Mouse (Mus musculus) limb, embryonic 15.5 days (tissue): ENCODE measurements around the gene Mccc1. TPM values are rescaled to one million over a fixed set of nuclear protein-coding genes. Genes with fewer than 3 reads are reported as not detected.

Experiments
- ATAC-seq: fragments of 200-750 bp; cut with Nextera tagmentation; 2 replicates; pipeline ENCODE4 v1.8.0; 2017; ENCODE audit warnings: low read depth, moderate TSS enrichment; ENCODE audit not compliant: insufficient number of reproducible peaks, low FRiP score, low TSS enrichment
- H3K27ac ChIP-seq: fragments of 300-500 bp; sonication (generic); 2 replicates; pipeline ENCODE4 v1.5.1; 2015; ENCODE audit warnings: moderate library complexity, mild to moderate bottlenecking, inconsistent platforms
- H3K27me3 ChIP-seq: fragments of 300-500 bp; sonication (generic); 2 replicates; pipeline ENCODE4 v1.6.1; 2015; ENCODE audit warnings: inconsistent platforms
- H3K36me3 ChIP-seq: fragments of 300-500 bp; sonication (generic); 2 replicates; pipeline ENCODE4 v1.6.1; 2015; ENCODE audit warnings: inconsistent platforms
- H3K4me1 ChIP-seq: fragments of 300-500 bp; sonication (generic); 2 replicates; pipeline ENCODE4 v1.6.1; 2015; ENCODE audit warnings: inconsistent platforms
- H3K4me2 ChIP-seq: fragments of 300-500 bp; sonication (generic); 2 replicates; pipeline ENCODE4 v1.6.1; 2015; ENCODE audit warnings: mild to moderate bottlenecking, inconsistent platforms
- H3K4me3 ChIP-seq: fragments of 300-500 bp; sonication (generic); 2 replicates; pipeline ENCODE4 v1.5.1; 2015; ENCODE audit warnings: mild to moderate bottlenecking, inconsistent platforms
- H3K9ac ChIP-seq: fragments of 300-500 bp; sonication (generic); 2 replicates; pipeline ENCODE4 v1.6.1; 2015; ENCODE audit warnings: inconsistent platforms
- H3K9me3 ChIP-seq: fragments of 300-500 bp; sonication (generic); 2 replicates; pipeline ENCODE4 v1.6.1; 2016; ENCODE audit warnings: inconsistent platforms
- WGBS: fragments of 180-500 bp; shearing (Covaris S2); methylation state at CpG from one replicate; pipeline ENCODE4 v1.1.7; 2015; 5-methylcytosine and 5-hydroxymethylcytosine counted together
- polyA plus RNA-seq: library from polyadenylated mRNA; unstranded; fragments of >200 nt; fragmentation: Nextera tagmentation; extraction: Ambion mirVana; gene quantifications from 2 replicates; pipeline ENCODE4 v1.2.1, GENCODE M21; 2015

Mccc1 gene
- polyA plus RNA-seq, result 32.7 and 34.5 TPM in 2 replicates

- Histone ChIP-seq H3K27me3 (no peaks in the 10 kb centered on the region), H3K9ac (peak within 1 kb of the TSS; percentile 76), H3K27ac (peak within 1 kb of the TSS; percentile 95), H3K4me3 (peak within 1 kb of the TSS; percentile 79), H3K36me3 (0 out of 2 replicates have a peak, but pooled peaks cover 2% of the 10 kb centered on the region), H3K4me2 (peak within 1 kb of the TSS; percentile 51), H3K4me1 (peaks cover 4% of the 10 kb centered on the region; the same call in 1 of the 2 replicates), H3K9me3 (no peaks in the 10 kb centered on the region)
- ATAC-seq, result peak; percentile 99
- 3% methylated on average over 39 of the region's 39 CpGs for WGBS
These were observed at the start of gene Mccc1 for GRCm38 (mm10) chr3:36000275-36001239. Mccc1 (minus strand) TSS chr3:36000678.

- no peak overlapping the region for H3K27ac ChIP-seq
- H3K9ac ChIP-seq, result no peak overlapping the region
- H3K36me3 ChIP-seq, result no peaks in the 10 kb centered on the region
- H3K27me3 ChIP-seq, result no peaks in the 10 kb centered on the region
- no peak for ATAC-seq
- no peaks in the 10 kb centered on the region for H3K4me1 ChIP-seq
- 61% methylated on average over 1 of the region's 1 CpGs for WGBS
- no peak overlapping the region for H3K4me3 ChIP-seq
- H3K9me3 ChIP-seq, result no peaks in the 10 kb centered on the region
- no peak overlapping the region for H3K4me2 ChIP-seq
These were observed 48.6 kb upstream of the Mccc1 start for GRCm38 (mm10) chr3:36049106-36049505.

- WGBS, result 75% methylated on average over 4 of the region's 4 CpGs
- Histone ChIP-seq H3K4me2 (no peak overlapping the region), H3K9me3 (no peaks in the 10 kb centered on the region), H3K9ac (no peak overlapping the region), H3K27ac (no peak overlapping the region), H3K4me3 (no peak overlapping the region), H3K4me1 (no peaks in the 10 kb centered on the region), H3K27me3 (no peaks in the 10 kb centered on the region), H3K36me3 (no peaks in the 10 kb centered on the region)
- no peak for ATAC-seq
These were observed 44.6 kb upstream of the Mccc1 start for GRCm38 (mm10) chr3:36045086-36045485.

- no peaks in the 10 kb centered on the region for H3K9me3 ChIP-seq
These were observed 44.0 kb upstream of the Mccc1 start for GRCm38 (mm10) chr3:36044520-36044919.

GRCm38 (mm10) chr3:36031740-36032510, 31.4 kb upstream of the Mccc1 start:
- Histone ChIP-seq H3K27ac (no peak overlapping the region), H3K36me3 (no peaks in the 10 kb centered on the region), H3K4me3 (no peak overlapping the region), H3K9ac (no peak overlapping the region), H3K4me2 (no peak overlapping the region), H3K4me1 (no peaks in the 10 kb centered on the region), H3K9me3 (no peaks in the 10 kb centered on the region), H3K27me3 (no peaks in the 10 kb centered on the region)
- ATAC-seq, result no peak
- 59% methylated on average over 6 of the region's 6 CpGs for WGBS

More at GRCm38 (mm10) chr3:36044520-36044919, 44.0 kb upstream of the Mccc1 start:
- Histone ChIP-seq H3K9ac (no peak overlapping the region), H3K27ac (no peak overlapping the region), H3K36me3 (no peaks in the 10 kb centered on the region), H3K4me2 (no peak overlapping the region), H3K4me3 (no peak overlapping the region), H3K27me3 (no peaks in the 10 kb centered on the region), H3K4me1 (no peaks in the 10 kb centered on the region)
- ATAC-seq, result no peak

- WGBS, result 84% methylated on average over 4 of the region's 4 CpGs
- Histone ChIP-seq H3K27ac (no peak overlapping the region), H3K9me3 (no peaks in the 10 kb centered on the region), H3K9ac (no peak overlapping the region), H3K4me2 (no peak overlapping the region), H3K36me3 (no peaks in the 10 kb centered on the region), H3K4me1 (no peaks in the 10 kb centered on the region), H3K27me3 (no peaks in the 10 kb centered on the region), H3K4me3 (no peak overlapping the region)
- ATAC-seq, result no peak
These were observed 29.5 kb upstream of the Mccc1 start for GRCm38 (mm10) chr3:36029993-36030392.

- H3K36me3 ChIP-seq, result no peaks in the 10 kb centered on the region
- 80% methylated on average over 6 of the region's 6 CpGs for WGBS
- no peaks in the 10 kb centered on the region for H3K9me3 ChIP-seq
- no peak overlapping the region for H3K27ac ChIP-seq
- no peak for ATAC-seq
- no peak overlapping the region for H3K4me3 ChIP-seq
- H3K9ac ChIP-seq, result no peak overlapping the region
- no peaks in the 10 kb centered on the region for H3K27me3 ChIP-seq
- H3K4me1 ChIP-seq, result no peaks in the 10 kb centered on the region
- no peak overlapping the region for H3K4me2 ChIP-seq
These were observed 25.3 kb upstream of the Mccc1 start for GRCm38 (mm10) chr3:36025732-36026131.

GRCm38 (mm10) chr3:36011239-36011638, 10.8 kb upstream of the Mccc1 start:
- 66% methylated on average over 3 of the region's 3 CpGs for WGBS
- no peaks in the 10 kb centered on the region for H3K27me3 ChIP-seq
- no peak for ATAC-seq

GRCm38 (mm10) chr3:36008411-36009154, 8.1 kb upstream of the Mccc1 start:
- Histone ChIP-seq H3K9ac (no peak overlapping the region), H3K27ac (no peak overlapping the region), H3K4me3 (no peak overlapping the region), H3K4me1 (no peaks in the 10 kb centered on the region), H3K9me3 (no peaks in the 10 kb centered on the region), H3K27me3 (no peaks in the 10 kb centered on the region), H3K36me3 (no peaks in the 10 kb centered on the region), H3K4me2 (no peak overlapping the region)
- no peak for ATAC-seq
- 61% methylated on average over 4 of the region's 4 CpGs for WGBS

More at GRCm38 (mm10) chr3:36011239-36011638, 10.8 kb upstream of the Mccc1 start:
- no peaks in the 10 kb centered on the region for H3K4me1 ChIP-seq
- no peaks in the 10 kb centered on the region for H3K36me3 ChIP-seq
- H3K4me3 ChIP-seq, result no peak overlapping the region
- H3K9ac ChIP-seq, result no peak overlapping the region
- no peak overlapping the region for H3K27ac ChIP-seq
- no peak overlapping the region for H3K4me2 ChIP-seq
- no peaks in the 10 kb centered on the region for H3K9me3 ChIP-seq

- no peaks in the 10 kb centered on the region for H3K36me3 ChIP-seq
- H3K4me2 ChIP-seq, result no peak overlapping the region
- H3K9ac ChIP-seq, result no peak overlapping the region
- no peak overlapping the region for H3K27ac ChIP-seq
- H3K27me3 ChIP-seq, result no peaks in the 10 kb centered on the region
- 33% methylated on average over 4 of the region's 4 CpGs for WGBS
- H3K9me3 ChIP-seq, result no peaks in the 10 kb centered on the region
- H3K4me3 ChIP-seq, result no peak overlapping the region
- H3K4me1 ChIP-seq, result peaks cover 3% of the 10 kb centered on the region; the same call in 1 of the 2 replicates
- no peak for ATAC-seq
These were observed 3.8 kb upstream of the Mccc1 start for GRCm38 (mm10) chr3:36004028-36004895.
